Mouse (Mus musculus): ENCODE measurements around the gene Slc1a5. TPM values are rescaled to one million over a fixed set of nuclear protein-coding genes. Genes with fewer than 3 reads are reported as not detected.

Gene Slc1a5
- polyA plus RNA-seq (2014; fragmentation: Illumina TruSeq; extraction: RNeasy Lipid Tissue Mini Kit (QIAGEN cat#74804); ENCODE audit: low read depth, low replicate concordance): 25.1 TPM

GRCm38 (mm10) chr7:16780825-16781554 lies at the start of gene Slc1a5:
Slc1a5 (plus strand) TSS chr7:16781340.

GRCm38 (mm10) chr7:16738073-16738696 lies 43.0 kb upstream of the Slc1a5 start, which contains the start of gene Ap2s1:
Ap2s1 (plus strand) TSS chr7:16738410.

DNA sequence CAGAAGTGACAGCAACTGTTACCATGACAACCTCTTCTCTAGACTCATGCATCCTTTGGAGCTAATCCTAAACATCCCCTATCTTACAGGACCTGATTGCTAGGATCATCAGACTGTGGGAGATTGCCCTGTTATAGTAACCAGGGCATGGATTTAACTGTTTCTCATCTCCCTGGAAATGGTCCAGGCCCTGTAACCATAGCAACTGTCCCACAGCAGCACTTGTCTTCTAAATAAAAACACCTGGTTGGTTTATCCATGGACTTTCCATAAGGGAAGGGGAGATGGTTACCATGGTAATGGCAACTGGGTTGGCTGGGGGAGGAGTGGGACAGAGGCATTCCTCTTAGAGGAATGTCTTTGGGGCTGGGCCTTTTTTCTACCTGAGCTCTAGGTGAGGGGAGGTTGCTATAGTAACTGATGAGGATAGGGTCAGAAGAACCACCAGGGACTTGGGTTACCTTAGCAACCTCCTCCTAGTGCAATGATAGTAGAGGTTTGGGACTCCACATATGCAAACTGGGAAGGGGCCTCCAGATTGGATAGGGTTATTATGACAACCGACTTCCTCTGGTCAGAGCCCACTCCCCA lies 34.3 kb downstream of the Slc1a5 start, which contains the start of gene Strn4:
TSS of gene Strn4 (plus strand) at position 539 of the 591 bp plus-strand sequence.

DNA sequence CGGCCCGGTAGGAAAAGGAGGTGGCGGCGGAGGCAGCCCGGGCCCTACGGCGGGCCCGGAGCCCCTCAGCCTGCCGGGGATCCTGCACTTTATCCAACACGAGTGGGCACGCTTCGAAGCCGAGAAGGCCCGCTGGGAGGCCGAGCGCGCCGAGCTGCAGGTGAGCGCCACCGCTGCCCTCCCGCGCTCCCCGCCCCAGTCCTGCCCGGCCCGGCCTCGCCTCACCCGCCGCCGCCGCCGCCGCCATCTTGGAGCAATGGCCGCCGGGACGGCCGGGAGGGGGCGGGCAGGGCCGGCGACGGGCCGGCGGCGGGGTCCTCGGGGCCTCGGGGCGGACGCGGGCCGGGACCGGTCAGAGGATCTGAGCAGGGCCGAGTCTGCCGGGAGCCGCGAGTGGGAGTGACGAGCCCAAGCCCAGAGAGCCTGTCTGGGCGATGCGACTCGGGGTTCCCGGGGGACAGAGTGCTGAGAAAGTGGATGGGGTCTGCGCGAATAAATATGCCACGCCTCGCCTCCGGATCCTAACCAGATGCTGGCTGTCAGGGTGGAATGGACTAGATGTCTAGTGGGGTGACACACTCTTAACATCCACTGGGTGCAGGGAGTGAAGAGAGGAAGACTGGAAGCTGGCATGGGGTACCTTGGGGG lies 35.5 kb downstream of the Slc1a5 start, which contains the start of gene Fkrp:
TSS of gene Fkrp (minus strand) at position 258 of the 648 bp plus-strand sequence.

GRCm38 (mm10) chr7:16842645-16843063 lies 61.5 kb downstream of the Slc1a5 start, which contains the start of gene Prkd2:
Prkd2 (plus strand) TSS chr7:16842902.

Other genes starting within 250 kb of the Slc1a5 start
- 47.0 TPM for gene Arhgap35, start 166.3 kb upstream of the Slc1a5 start, polyA plus RNA-seq (2014; fragmentation: Illumina TruSeq; extraction: RNeasy Lipid Tissue Mini Kit (QIAGEN cat#74804); ENCODE audit: low read depth, low replicate concordance)
- not detected for gene Ceacam15, start 105.6 kb upstream of the Slc1a5 start, polyA plus RNA-seq (2014; fragmentation: Illumina TruSeq; extraction: RNeasy Lipid Tissue Mini Kit (QIAGEN cat#74804); ENCODE audit: low read depth, low replicate concordance)
- gene Ceacam9, start 59.4 kb upstream of the Slc1a5 start, polyA plus RNA-seq (2014; fragmentation: Illumina TruSeq; extraction: RNeasy Lipid Tissue Mini Kit (QIAGEN cat#74804); ENCODE audit: low read depth, low replicate concordance): not detected
- gene Ap2s1, start 42.9 kb upstream of the Slc1a5 start, polyA plus RNA-seq (2014; fragmentation: Illumina TruSeq; extraction: RNeasy Lipid Tissue Mini Kit (QIAGEN cat#74804); ENCODE audit: low read depth, low replicate concordance): 65.4 TPM
- gene Strn4, start 34.5 kb downstream of the Slc1a5 start, polyA plus RNA-seq (2014; fragmentation: Illumina TruSeq; extraction: RNeasy Lipid Tissue Mini Kit (QIAGEN cat#74804); ENCODE audit: low read depth, low replicate concordance): 19.2 TPM
- gene Fkrp, start 35.4 kb downstream of the Slc1a5 start, polyA plus RNA-seq (2014; fragmentation: Illumina TruSeq; extraction: RNeasy Lipid Tissue Mini Kit (QIAGEN cat#74804); ENCODE audit: low read depth, low replicate concordance): 9.0 TPM
- gene Prkd2, start 61.6 kb downstream of the Slc1a5 start, polyA plus RNA-seq (2014; fragmentation: Illumina TruSeq; extraction: RNeasy Lipid Tissue Mini Kit (QIAGEN cat#74804); ENCODE audit: low read depth, low replicate concordance): 0.64 TPM
- 0.82 TPM for gene Dact3, start 94.0 kb downstream of the Slc1a5 start, polyA plus RNA-seq (2014; fragmentation: Illumina TruSeq; extraction: RNeasy Lipid Tissue Mini Kit (QIAGEN cat#74804); ENCODE audit: low read depth, low replicate concordance)
- not detected for gene Gng8, start 110.4 kb downstream of the Slc1a5 start, polyA plus RNA-seq (2014; fragmentation: Illumina TruSeq; extraction: RNeasy Lipid Tissue Mini Kit (QIAGEN cat#74804); ENCODE audit: low read depth, low replicate concordance)
- 1.4 TPM for gene Ptgir, start 125.2 kb downstream of the Slc1a5 start, polyA plus RNA-seq (2014; fragmentation: Illumina TruSeq; extraction: RNeasy Lipid Tissue Mini Kit (QIAGEN cat#74804); ENCODE audit: low read depth, low replicate concordance)
- 36.0 TPM for gene Calm3, start 142.8 kb downstream of the Slc1a5 start, polyA plus RNA-seq (2014; fragmentation: Illumina TruSeq; extraction: RNeasy Lipid Tissue Mini Kit (QIAGEN cat#74804); ENCODE audit: low read depth, low replicate concordance)
- gene Pnmal2, start 163.3 kb downstream of the Slc1a5 start, polyA plus RNA-seq (2014; fragmentation: Illumina TruSeq; extraction: RNeasy Lipid Tissue Mini Kit (QIAGEN cat#74804); ENCODE audit: low read depth, low replicate concordance): 5.1 TPM
- 4.6 TPM for gene Pnmal1, start 178.3 kb downstream of the Slc1a5 start, polyA plus RNA-seq (2014; fragmentation: Illumina TruSeq; extraction: RNeasy Lipid Tissue Mini Kit (QIAGEN cat#74804); ENCODE audit: low read depth, low replicate concordance)
- gene Gm42372, start 201.7 kb downstream of the Slc1a5 start, polyA plus RNA-seq (2014; fragmentation: Illumina TruSeq; extraction: RNeasy Lipid Tissue Mini Kit (QIAGEN cat#74804); ENCODE audit: low read depth, low replicate concordance): 4.2 TPM
- gene Ccdc8, start 211.4 kb downstream of the Slc1a5 start, polyA plus RNA-seq (2014; fragmentation: Illumina TruSeq; extraction: RNeasy Lipid Tissue Mini Kit (QIAGEN cat#74804); ENCODE audit: low read depth, low replicate concordance): 3.4 TPM
- gene Ppp5c, start 246.6 kb downstream of the Slc1a5 start, polyA plus RNA-seq (2014; fragmentation: Illumina TruSeq; extraction: RNeasy Lipid Tissue Mini Kit (QIAGEN cat#74804); ENCODE audit: low read depth, low replicate concordance): 12.6 TPM

Measured in adrenal gland, adult 10 weeks (tissue).